Comparison of ENCODE assay signal across 21 mouse cellular contexts in genomic region chr11:99244519-99244918, GRCm38 (mm10). TPM values are rescaled to one million over a fixed set of nuclear protein-coding genes. Genes with fewer than 3 reads are reported as not detected.
DNase-seq lines count a peak whose midpoint lies in the region; ATAC-seq and TF ChIP-seq lines count a peak whose summit lies in the region.
"Not testable (repeated sequence)": the region's sequence is repeated elsewhere in the genome, so short reads cannot be mapped to it uniquely, and the experiment has no call there.
"Had no signal": no experiment of that assay in that cellular context is flagged by ENCODE, and none has a peak within 500 bp of the region (broad histone marks: within the 10 kb centered on the region; RNA-seq: fewer than 3 reads in every experiment).

No protein-coding gene starts in this region.

- peak; percentile 39 for TF ChIP-seq CTCF in gastrocnemius, adult 2 months (IDR thresholded peaks at IDR 0.05)
- not testable (repeated sequence) for TF ChIP-seq CTCF in heart, postnatal 0 days (IDR thresholded peaks at IDR 0.05; ENCODE audit: low read depth)
- TF ChIP-seq CTCF in hindbrain, postnatal 0 days (IDR thresholded peaks at IDR 0.05; ENCODE audit: low read depth) = peak; percentile 24; the same call in 1 of the 2 replicates
- TF ChIP-seq CTCF in layer of hippocampus, adult 2 months (conservative IDR thresholded peaks at IDR 0.05) = peak; percentile 66

- 52% methylated on average over 3 of the region's 3 CpGs for WGBS in heart, postnatal 0 days
- WGBS in hindbrain, postnatal 0 days = 45% methylated on average over 3 of the region's 3 CpGs
- whole genome bisulfite sequencing in neural tube, embryonic 13.5 days = 46% methylated on average over 3 of the region's 3 CpGs

- not testable (repeated sequence) for ATAC-seq in heart, postnatal 0 days (ENCODE audit: insufficient read depth, low read depth); hindbrain, postnatal 0 days; neural tube, embryonic 13.5 days (ENCODE audit: low read depth)

- H3K36me3 ChIP-seq in heart, postnatal 0 days (replicated peaks; ENCODE audit: control insufficient read depth, insufficient read depth, low read length); hindbrain, postnatal 0 days (ENCODE audit: insufficient read depth, low read length); neural tube, embryonic 13.5 days: not testable (repeated sequence)

- H3K9ac ChIP-seq in heart, postnatal 0 days (replicated peaks; ENCODE audit: low read depth, low read length); hindbrain, postnatal 0 days (replicated peaks; ENCODE audit: low read length); neural tube, embryonic 13.5 days: not testable (repeated sequence)

- H3K27me3 ChIP-seq in heart, postnatal 0 days (ENCODE audit: control insufficient read depth, insufficient read depth, low read length); hindbrain, postnatal 0 days (ENCODE audit: insufficient read depth, low read length); neural tube, embryonic 13.5 days: not testable (repeated sequence)

- not testable (repeated sequence) for TF ChIP-seq EP300 in heart, postnatal 0 days (IDR thresholded peaks at IDR 0.05; ENCODE audit: low read depth)

- intact Hi-C loops in gastrocnemius, adult 2 months (cut with DNase I) = loop anchor here (5.0 kb wide), 1 partner anchor 37 kb away; no protein-coding TSS in a partner anchor

- not testable (repeated sequence) for H3K4me3 ChIP-seq in brown adipose tissue, adult 24 weeks (ENCODE audit: insufficient read depth, low read depth, low read length); heart, postnatal 0 days (ENCODE audit: low read depth, low read length); layer of hippocampus, adult 2 months; neural tube, embryonic 13.5 days
- H3K4me3 ChIP-seq in gastrocnemius, adult 2 months = peak overlapping the region; percentile 73; the same call in 1 of the 2 replicates
- H3K4me3 ChIP-seq in hindbrain, postnatal 0 days (ENCODE audit: low read length) = peak overlapping the region; percentile 40

- H3K4me2 ChIP-seq in heart, postnatal 0 days (ENCODE audit: low read depth, low read length) = peak overlapping the region; percentile 69
- H3K4me2 ChIP-seq in hindbrain, postnatal 0 days (ENCODE audit: low read depth, low read length) = peak overlapping the region; percentile 58
- peak overlapping the region; percentile 63; the same call in 1 of the 2 replicates for H3K4me2 ChIP-seq in neural tube, embryonic 13.5 days

- H3K27ac ChIP-seq in brown adipose tissue, adult 24 weeks (replicated peaks; ENCODE audit: low read depth, low read length) = 0 out of 2 replicates have a peak overlapping the region, but pooled peaks have one; percentile 42
- H3K27ac ChIP-seq in gastrocnemius, adult 2 months; heart, postnatal 0 days (ENCODE audit: low read depth); neural tube, embryonic 13.5 days (replicated peaks): not testable (repeated sequence)
- peak overlapping the region; percentile 78; the same call in 1 of the 2 replicates for H3K27ac ChIP-seq in hindbrain, postnatal 0 days
- peak overlapping the region; percentile 84 for H3K27ac ChIP-seq in layer of hippocampus, adult 2 months

- not testable (repeated sequence) for H3K9me3 ChIP-seq in heart, postnatal 0 days (replicated peaks; ENCODE audit: control insufficient read depth, low read length); hindbrain, postnatal 0 days (ENCODE audit: low read length); neural tube, embryonic 13.5 days

- not testable (repeated sequence) for H3K4me1 ChIP-seq in brown adipose tissue, adult 24 weeks (ENCODE audit: control insufficient read depth, insufficient read depth, insufficient read length, low read length); heart, postnatal 0 days (ENCODE audit: control insufficient read depth, insufficient read depth); hindbrain, postnatal 0 days (ENCODE audit: insufficient read depth, low read length); neural tube, embryonic 13.5 days (replicated peaks)

- DNase-seq in gastrocnemius, adult 2 months; heart, postnatal 0 days (ENCODE audit: low spot score); hindbrain, postnatal 0 days (ENCODE audit: low spot score); layer of hippocampus, adult 2 months (ENCODE audit: low spot score in 2 of 2): not testable (repeated sequence)

RNA-seq across cellular contexts. Expression of gene Krt222, which starts 0.6 kb away (rescaled TPM):
- polyA plus RNA-seq in brown adipose tissue, adult 24 weeks (2012; ENCODE audit: insufficient read depth, insufficient read length, missing spikeins) = 1.2 and 1.8 TPM in 2 replicates
- total RNA-seq in gastrocnemius, adult 2 months (2021) = 1 to 10 TPM; 2.0 to 6.1 TPM
- 4.5 and 5.7 TPM in 2 replicates for total RNA-seq in heart, postnatal 0 days (2014; rRNA removed; ENCODE audit: low replicate concordance)
- 6.9 and 7.9 TPM in 2 replicates for polyA plus RNA-seq in heart, postnatal 0 days (2015; fragmentation: Nextera tagmentation; extraction: Ambion mirVana)
- 9.0 and 10.7 TPM in 2 replicates for total RNA-seq in hindbrain, postnatal 0 days (2014; rRNA removed)
- 12.8 and 12.9 TPM in 2 replicates for polyA plus RNA-seq in hindbrain, postnatal 0 days (2015; fragmentation: Nextera tagmentation; extraction: Ambion mirVana)
- 10 to 100 TPM; 24.8 to 29.5 TPM for total RNA-seq in layer of hippocampus, adult 2 months (2021)
- 4.2 and 5.9 TPM in 2 replicates for polyA plus RNA-seq in neural tube, embryonic 13.5 days (2015; fragmentation: Nextera tagmentation; extraction: Ambion mirVana)

RNA-seq across cellular contexts. Expression of gene Smarce1, which starts 13.7 kb away (rescaled TPM):
- 36.8 and 51.0 TPM in 2 replicates for polyA plus RNA-seq in brown adipose tissue, adult 24 weeks (2012; ENCODE audit: insufficient read depth, insufficient read length, missing spikeins)
- total RNA-seq in gastrocnemius, adult 2 months (2021) = 10 to 100 TPM; 33.2 to 33.4 TPM
- 53.6 and 96.9 TPM in 2 replicates for total RNA-seq in heart, postnatal 0 days (2014; rRNA removed; ENCODE audit: low replicate concordance)
- polyA plus RNA-seq in heart, postnatal 0 days (2015; fragmentation: Nextera tagmentation; extraction: Ambion mirVana) = 115 and 126 TPM in 2 replicates
- 60.6 and 66.7 TPM in 2 replicates for total RNA-seq in hindbrain, postnatal 0 days (2014; rRNA removed)
- 186 and 188 TPM in 2 replicates for polyA plus RNA-seq in hindbrain, postnatal 0 days (2015; fragmentation: Nextera tagmentation; extraction: Ambion mirVana)
- total RNA-seq in layer of hippocampus, adult 2 months (2021) = 10 to 100 TPM; 55.8 to 62.3 TPM
- 319 and 376 TPM in 2 replicates for polyA plus RNA-seq in neural tube, embryonic 13.5 days (2015; fragmentation: Nextera tagmentation; extraction: Ambion mirVana)

RNA-seq across cellular contexts. Expression of gene Krt24, which starts 40.5 kb away (rescaled TPM):
- polyA plus RNA-seq in brown adipose tissue, adult 24 weeks (2012; ENCODE audit: insufficient read depth, insufficient read length, missing spikeins) = not detected in 2 replicates
- total RNA-seq in gastrocnemius, adult 2 months (2021) = not detected
- not detected in 2 replicates for total RNA-seq in heart, postnatal 0 days (2014; rRNA removed; ENCODE audit: low replicate concordance)
- not detected in 2 replicates for polyA plus RNA-seq in heart, postnatal 0 days (2015; fragmentation: Nextera tagmentation; extraction: Ambion mirVana)
- not detected in 2 replicates for total RNA-seq in hindbrain, postnatal 0 days (2014; rRNA removed)
- 0.23 and 0.32 TPM in 2 replicates for polyA plus RNA-seq in hindbrain, postnatal 0 days (2015; fragmentation: Nextera tagmentation; extraction: Ambion mirVana)
- not detected for total RNA-seq in layer of hippocampus, adult 2 months (2021)
- 0.17 and 0.63 TPM in 2 replicates for polyA plus RNA-seq in neural tube, embryonic 13.5 days (2015; fragmentation: Nextera tagmentation; extraction: Ambion mirVana)
- total RNA-seq: adrenal gland, adult 18-20 months; adrenal gland, postnatal 14 days; gastrocnemius, postnatal 10 days; gastrocnemius, postnatal 4 days; heart, adult 18-20 months; heart, postnatal 10 days; heart, postnatal 4 days had no signal
- polyA plus RNA-seq: activated CD4-positive, CD25-positive, alpha-beta regulatory T cell, adult 4 months; erythroblast, embryonic 14.5 days; forebrain, embryonic 10.5 days; forebrain, embryonic 14.5 days; heart, embryonic 11.5 days; hindbrain, embryonic 12.5 days; inflammation-experienced regulatory T-cells, adult 6 months; Patski had no signal
